Mouse (Mus musculus) liver, postnatal 0 days (tissue): ENCODE data around the gene Hist1h3e.

Experiments
- CTCF ChIP-seq: sonication (generic); IDR thresholded peaks from 2 replicates; pipeline ENCODE4 v1.5.1; 2016; ENCODE audit warnings: antibody characterized with exemption, low read depth
- EP300 ChIP-seq: IDR thresholded peaks from 2 replicates; pipeline ENCODE4 v1.6.1; 2016; ENCODE audit warnings: antibody characterized with exemption, low read depth, mild to moderate bottlenecking

- TF ChIP-seq CTCF (no peak), EP300 (no peak; the same call in none of the 2 replicates)
These were observed 27.6 kb downstream of the Hist1h3e start for GRCm38 (mm10) chr13:23534368-23535131.
